Mouse (Mus musculus): ENCODE measurements around the gene Gtf3c6. TPM values are rescaled to one million over a fixed set of nuclear protein-coding genes. Genes with fewer than 3 reads are reported as not detected.

The Gtf3c6 gene
- polyA plus RNA-seq, 1 experiment, result 5.1 TPM

DNA sequence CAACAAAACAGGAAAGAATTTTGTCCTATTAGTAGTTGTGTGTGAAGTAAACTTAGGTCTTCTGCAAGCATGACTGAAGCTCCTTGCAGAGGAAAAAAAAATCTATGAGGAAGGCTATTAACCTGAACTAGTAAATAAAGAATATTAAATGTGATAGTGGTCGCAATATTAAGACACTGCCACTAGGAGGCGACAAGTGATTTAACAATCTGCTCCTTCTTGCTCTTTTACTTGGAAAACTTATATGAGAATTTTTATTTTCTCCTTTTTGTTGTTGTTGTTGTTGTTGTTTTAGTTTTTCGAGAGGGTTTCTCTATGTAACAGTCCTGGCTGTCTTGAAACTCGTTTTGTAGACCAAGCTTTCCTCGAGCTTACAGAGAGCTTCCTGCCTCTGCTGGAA, 1.1 kb upstream of the Gtf3c6 start:
- Histone ChIP-seq H3K27me3 (ENCODE audit: control insufficient read depth, insufficient read depth, low read length) (no peaks in the 10 kb centered on the region), H3K27ac (ENCODE audit: control insufficient read depth, insufficient read depth, low read depth, low read length) (no peak overlapping the region; the same call in 1 of the 2 replicates), H3K36me3 (ENCODE audit: control insufficient read depth, insufficient read depth, low read length) (no peaks in the 10 kb centered on the region), H3K4me1 (ENCODE audit: control insufficient read depth, insufficient read depth, low read length) (peaks cover 3% of the 10 kb centered on the region), H3K4me3 (ENCODE audit: control insufficient read depth, low read depth, low read length) (no peak overlapping the region)
- TF ChIP-seq CTCF (IDR thresholded peaks at IDR 0.05; ENCODE audit: control insufficient read depth, insufficient read depth, insufficient replicate concordance, low read depth, low read length) (no peak), POLR2A (IDR thresholded peaks at IDR 0.05; ENCODE audit: control insufficient read depth, low read depth, low read length) (no peak)

DNA sequence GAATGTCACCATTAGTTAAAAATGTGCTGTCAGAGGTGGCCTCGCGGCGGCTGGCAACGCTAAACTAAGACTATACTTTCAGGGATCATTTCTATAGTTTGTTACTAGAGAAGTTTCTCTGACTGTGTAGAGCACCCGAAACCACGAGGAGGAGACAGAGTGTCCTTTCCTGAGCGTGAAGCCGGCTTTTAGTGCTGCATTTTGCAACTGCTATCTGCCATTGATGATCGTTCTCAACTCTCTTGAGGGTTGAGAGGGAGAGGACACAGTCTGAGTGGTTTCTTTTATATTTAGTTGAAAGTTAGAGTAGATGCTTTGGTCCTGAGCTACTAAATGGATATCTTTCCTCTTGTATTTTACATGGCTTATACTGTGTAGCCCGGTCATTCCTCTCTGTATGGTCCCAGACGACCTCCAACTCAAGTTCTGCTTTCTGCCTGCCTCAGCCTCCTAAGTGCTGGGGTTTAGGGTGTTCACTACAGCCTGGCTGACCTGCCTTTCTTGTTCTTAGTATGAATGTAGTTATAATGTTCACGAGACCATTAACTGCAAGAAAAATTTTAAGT, 576 bp upstream of the Gtf3c6 start:
- H3K27ac ChIP-seq (ENCODE audit: control insufficient read depth, insufficient read depth, low read depth, low read length), result peak overlapping the region; percentile 68

DNA sequence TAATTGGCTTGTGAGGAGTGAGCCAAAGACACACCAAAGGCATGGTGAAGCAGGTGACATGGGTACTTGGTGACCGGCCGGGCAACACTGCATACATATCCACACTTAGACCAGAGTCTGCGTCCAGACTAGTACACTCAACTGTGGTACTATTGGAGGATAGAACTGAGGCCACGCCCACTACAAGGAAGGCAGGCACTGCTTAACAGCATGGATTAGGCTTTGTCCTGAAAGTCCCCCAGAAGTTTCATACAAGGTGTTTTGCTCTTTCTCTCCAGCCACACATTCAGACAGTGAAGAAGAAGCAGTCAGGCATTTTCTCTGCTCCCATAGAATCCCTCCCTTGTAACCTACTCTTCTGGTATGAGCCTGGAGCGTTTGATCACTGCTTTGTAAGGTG, 1.2 kb downstream of the Gtf3c6 start:
- Histone ChIP-seq H3K27me3 (ENCODE audit: control insufficient read depth, insufficient read depth, low read length) (no peaks in the 10 kb centered on the region), H3K4me3 (ENCODE audit: control insufficient read depth, low read depth, low read length) (peak overlapping the region; percentile 43; the same call in 1 of the 2 replicates), H3K27ac (ENCODE audit: control insufficient read depth, insufficient read depth, low read depth, low read length) (no peak overlapping the region; the same call in 1 of the 2 replicates), H3K4me1 (ENCODE audit: control insufficient read depth, insufficient read depth, low read length) (peaks cover 3% of the 10 kb centered on the region), H3K36me3 (ENCODE audit: control insufficient read depth, insufficient read depth, low read length) (no peaks in the 10 kb centered on the region)
- TF ChIP-seq CTCF (IDR thresholded peaks at IDR 0.05; ENCODE audit: control insufficient read depth, insufficient read depth, insufficient replicate concordance, low read depth, low read length), result no peak
- no peak for TF ChIP-seq POLR2A (IDR thresholded peaks at IDR 0.05; ENCODE audit: control insufficient read depth, low read depth, low read length)

More for the DNA sequence above, 576 bp upstream of the Gtf3c6 start:
- Histone ChIP-seq H3K4me1 (ENCODE audit: control insufficient read depth, insufficient read depth, low read length) (peaks cover 3% of the 10 kb centered on the region), H3K4me3 (ENCODE audit: control insufficient read depth, low read depth, low read length) (peak overlapping the region; percentile 28; the same call in 1 of the 2 replicates), H3K36me3 (ENCODE audit: control insufficient read depth, insufficient read depth, low read length) (no peaks in the 10 kb centered on the region), H3K27me3 (ENCODE audit: control insufficient read depth, insufficient read depth, low read length) (no peaks in the 10 kb centered on the region)
- peak; percentile 45 for TF ChIP-seq POLR2A (IDR thresholded peaks at IDR 0.05; ENCODE audit: control insufficient read depth, low read depth, low read length)
- no peak; the same call in 1 of the 2 replicates for TF ChIP-seq CTCF (IDR thresholded peaks at IDR 0.05; ENCODE audit: control insufficient read depth, insufficient read depth, insufficient replicate concordance, low read depth, low read length)

DNA sequence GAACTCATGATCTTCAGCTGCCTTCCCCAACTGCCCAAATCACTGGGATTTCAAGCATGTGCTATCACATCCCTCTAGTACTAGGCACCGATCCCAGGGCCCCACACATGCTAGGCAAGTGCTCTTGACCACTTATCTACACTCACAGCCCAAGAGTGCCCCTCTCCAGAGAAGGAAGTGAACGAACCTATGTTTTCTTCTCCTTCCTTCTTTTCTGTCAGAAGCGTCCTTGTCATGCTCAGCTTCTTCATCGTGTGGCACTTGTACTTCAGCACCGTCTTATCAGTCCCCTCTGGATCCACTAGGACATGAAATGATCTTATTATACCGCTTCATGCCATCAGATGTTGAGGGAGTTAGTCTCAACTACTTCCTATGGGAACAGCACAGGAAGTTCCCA, 6.9 kb downstream of the Gtf3c6 start:
- TF ChIP-seq POLR2A (IDR thresholded peaks at IDR 0.05; ENCODE audit: control insufficient read depth, low read depth, low read length), result no peak
- Histone ChIP-seq H3K27ac (ENCODE audit: control insufficient read depth, insufficient read depth, low read depth, low read length) (no peak overlapping the region), H3K36me3 (ENCODE audit: control insufficient read depth, insufficient read depth, low read length) (no peaks in the 10 kb centered on the region; the same call in 1 of the 2 replicates), H3K4me1 (ENCODE audit: control insufficient read depth, insufficient read depth, low read length) (peaks cover 3% of the 10 kb centered on the region), H3K27me3 (ENCODE audit: control insufficient read depth, insufficient read depth, low read length) (no peaks in the 10 kb centered on the region), H3K4me3 (ENCODE audit: control insufficient read depth, low read depth, low read length) (no peak overlapping the region)

DNA sequence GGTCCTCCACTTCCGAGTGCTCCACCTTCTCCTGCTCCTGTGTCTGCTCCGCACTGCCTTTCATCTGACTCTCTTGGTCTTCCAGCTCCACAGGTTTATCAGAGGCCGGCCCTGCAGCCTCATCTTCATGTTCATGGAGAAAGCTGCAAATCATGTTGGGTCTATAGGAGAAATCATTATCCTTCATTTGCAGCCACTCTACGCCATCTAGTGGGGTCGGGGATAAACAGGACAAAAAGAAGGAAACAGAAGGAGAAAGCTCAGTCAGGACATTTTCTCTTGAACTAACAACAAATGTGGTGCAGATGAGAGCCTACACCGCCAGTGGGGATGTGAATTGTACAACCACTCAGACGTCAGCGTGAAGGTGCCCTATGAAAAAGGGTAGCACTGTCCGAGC, 8.3 kb downstream of the Gtf3c6 start:
- no peak for TF ChIP-seq POLR2A (IDR thresholded peaks at IDR 0.05; ENCODE audit: control insufficient read depth, low read depth, low read length)
- no peak for TF ChIP-seq CTCF (IDR thresholded peaks at IDR 0.05; ENCODE audit: control insufficient read depth, insufficient read depth, insufficient replicate concordance, low read depth, low read length)
- Histone ChIP-seq H3K4me1 (ENCODE audit: control insufficient read depth, insufficient read depth, low read length) (peaks cover 3% of the 10 kb centered on the region), H3K36me3 (ENCODE audit: control insufficient read depth, insufficient read depth, low read length) (no peaks in the 10 kb centered on the region; the same call in 1 of the 2 replicates), H3K4me3 (ENCODE audit: control insufficient read depth, low read depth, low read length) (no peak overlapping the region), H3K27me3 (ENCODE audit: control insufficient read depth, insufficient read depth, low read length) (no peaks in the 10 kb centered on the region), H3K27ac (ENCODE audit: control insufficient read depth, insufficient read depth, low read depth, low read length) (no peak overlapping the region)

DNA sequence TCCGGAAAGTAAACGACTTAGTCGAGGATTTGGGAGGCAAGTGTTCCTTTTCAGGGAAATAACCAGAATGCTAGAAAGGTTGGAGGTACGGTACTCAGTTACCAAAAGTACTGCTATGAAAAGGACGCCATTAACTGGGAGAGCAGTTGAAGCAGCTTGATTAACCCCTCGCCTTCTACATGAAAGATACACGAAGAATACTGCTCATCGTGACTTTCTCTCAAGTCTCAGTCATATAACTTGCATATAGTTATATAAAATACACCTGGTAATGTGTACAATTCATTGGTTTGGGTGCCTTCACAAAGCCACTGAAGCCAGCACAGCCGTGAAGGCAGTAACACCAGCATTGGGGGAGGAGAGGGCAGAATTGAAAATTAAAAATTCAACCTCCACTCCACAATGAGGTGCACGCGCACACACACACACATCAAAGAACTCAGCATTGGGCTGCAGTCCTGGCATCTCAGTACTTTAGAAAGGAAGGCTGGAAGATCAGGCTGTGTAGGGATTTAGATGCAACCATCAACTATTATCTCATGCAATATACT, 10.7 kb downstream of the Gtf3c6 start:
- peaks cover 2% of the 10 kb centered on the region for H3K36me3 ChIP-seq (ENCODE audit: control insufficient read depth, insufficient read depth, low read length)
- no peak for TF ChIP-seq POLR2A (IDR thresholded peaks at IDR 0.05; ENCODE audit: control insufficient read depth, low read depth, low read length)
- no peak for TF ChIP-seq CTCF (IDR thresholded peaks at IDR 0.05; ENCODE audit: control insufficient read depth, insufficient read depth, insufficient replicate concordance, low read depth, low read length)
- H3K4me1 ChIP-seq (ENCODE audit: control insufficient read depth, insufficient read depth, low read length), result peaks cover 3% of the 10 kb centered on the region
- no peaks in the 10 kb centered on the region for H3K27me3 ChIP-seq (ENCODE audit: control insufficient read depth, insufficient read depth, low read length)
- peak overlapping the region; percentile 92 for H3K27ac ChIP-seq (ENCODE audit: control insufficient read depth, insufficient read depth, low read depth, low read length)
- peak overlapping the region; percentile 97 for H3K4me3 ChIP-seq (ENCODE audit: control insufficient read depth, low read depth, low read length)

DNA sequence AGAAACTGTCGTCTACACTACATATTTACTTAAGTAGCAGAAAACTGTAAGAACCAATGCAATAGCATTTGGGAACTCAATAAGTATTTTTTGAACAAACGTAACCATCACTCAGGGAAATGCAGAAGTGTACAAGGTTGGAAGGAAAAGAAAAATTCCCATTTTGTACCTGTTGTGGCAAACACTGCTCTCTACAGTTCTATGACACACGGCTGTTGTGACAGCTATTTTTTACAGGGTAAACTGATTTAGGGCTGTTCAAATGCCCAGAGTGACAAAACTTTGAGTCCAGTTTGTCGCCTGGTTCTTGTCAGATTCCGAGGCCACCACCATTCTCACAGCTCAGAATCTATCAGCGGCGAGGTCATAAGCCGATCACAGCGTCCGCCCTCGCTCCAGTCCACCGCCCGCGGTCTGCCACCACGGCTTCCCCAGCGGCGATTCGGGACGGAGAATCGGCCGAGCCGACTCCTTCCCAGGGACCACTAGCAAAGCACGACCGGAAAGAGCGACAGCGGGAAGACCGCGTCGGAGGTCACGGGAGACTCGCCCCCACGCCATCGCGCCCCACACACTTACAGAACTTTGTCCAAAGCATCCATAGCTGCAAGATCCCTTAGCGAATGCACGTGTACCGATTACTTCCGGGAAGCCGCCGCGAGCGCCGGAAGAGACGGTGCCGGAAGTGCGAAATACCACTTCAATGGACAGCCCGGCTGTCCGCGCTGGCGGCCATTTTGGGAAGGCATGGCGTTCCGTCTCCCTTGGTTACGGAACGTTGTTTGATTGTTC, 11.3 kb downstream of the Gtf3c6 start, which contains the start of gene Rpf2:
TSS of gene Rpf2 (minus strand) at position 663 of the 792 bp plus-strand sequence.
- peaks cover 2% of the 10 kb centered on the region for H3K36me3 ChIP-seq (ENCODE audit: control insufficient read depth, insufficient read depth, low read length)
- peak within 1 kb of the TSS; percentile 97 for H3K4me3 ChIP-seq (ENCODE audit: control insufficient read depth, low read depth, low read length)
- H3K27me3 ChIP-seq (ENCODE audit: control insufficient read depth, insufficient read depth, low read length), result no peaks in the 10 kb centered on the region
- peak within 1 kb of the TSS; percentile 92 for H3K27ac ChIP-seq (ENCODE audit: control insufficient read depth, insufficient read depth, low read depth, low read length)
- TF ChIP-seq POLR2A (IDR thresholded peaks at IDR 0.05; ENCODE audit: control insufficient read depth, low read depth, low read length) (peak; percentile 81), CTCF (IDR thresholded peaks at IDR 0.05; ENCODE audit: control insufficient read depth, insufficient read depth, insufficient replicate concordance, low read depth, low read length) (no peak)
- peaks cover 3% of the 10 kb centered on the region for H3K4me1 ChIP-seq (ENCODE audit: control insufficient read depth, insufficient read depth, low read length)
